Mouse (Mus musculus): ENCODE results near the gene Herpud1. TPM values are rescaled to one million over a fixed set of nuclear protein-coding genes. Genes with fewer than 3 reads are reported as not detected.

Herpud1 gene
- polyA plus RNA-seq, 1 experiment, result 54.7 TPM

DNA sequence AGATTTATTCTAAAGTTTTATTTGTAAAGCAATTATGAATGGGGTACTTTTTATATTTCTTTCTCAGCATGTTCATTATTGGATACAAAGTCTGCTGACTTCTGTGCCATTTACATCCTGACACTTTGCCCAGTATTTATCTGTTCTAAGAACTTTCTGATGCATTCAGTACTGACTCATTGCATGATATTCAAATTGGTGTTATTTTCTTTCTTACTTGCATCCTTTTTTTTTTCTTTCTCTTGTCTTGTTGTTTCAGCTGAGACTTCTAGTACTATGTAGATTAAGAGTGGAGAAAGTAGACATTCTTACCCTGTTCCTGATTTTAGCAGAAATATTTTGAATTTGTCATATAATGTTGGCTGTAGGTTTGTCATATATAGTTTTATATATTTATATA, 53.5 kb downstream of the Herpud1 start:
- Histone ChIP-seq H3K4me3 (ENCODE audit: insufficient read depth, low read depth, low read length) (no peak overlapping the region), H3K27ac (replicated peaks; ENCODE audit: low read depth, low read length) (no peak overlapping the region), H3K4me1 (ENCODE audit: control insufficient read depth, insufficient read depth, insufficient read length, low read length) (peaks cover 16% of the 10 kb centered on the region)

DNA sequence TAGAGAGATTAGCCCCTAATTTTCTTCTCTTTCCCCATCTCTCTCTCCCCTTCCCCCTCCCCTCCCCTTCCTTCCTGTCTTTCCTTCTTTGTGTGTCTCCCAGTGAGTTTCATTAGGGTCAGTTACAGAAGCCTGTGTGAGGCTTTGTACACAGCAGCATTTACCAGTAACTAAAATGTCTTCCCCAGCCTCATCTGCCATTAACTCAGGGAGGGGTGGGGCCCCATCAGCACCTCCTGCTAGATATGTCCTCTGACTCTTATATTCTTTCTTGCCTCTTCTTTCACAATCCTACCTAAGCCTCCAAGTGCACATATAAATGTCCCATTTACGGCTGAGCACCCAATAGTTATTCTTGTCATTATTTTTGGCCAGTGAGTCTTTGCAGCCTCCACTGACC, 54.2 kb downstream of the Herpud1 start:
- no peak overlapping the region for H3K27ac ChIP-seq (replicated peaks; ENCODE audit: low read depth, low read length)
- H3K4me3 ChIP-seq (ENCODE audit: insufficient read depth, low read depth, low read length), result no peak overlapping the region
- H3K4me1 ChIP-seq (ENCODE audit: control insufficient read depth, insufficient read depth, insufficient read length, low read length), result peaks cover 15% of the 10 kb centered on the region

DNA sequence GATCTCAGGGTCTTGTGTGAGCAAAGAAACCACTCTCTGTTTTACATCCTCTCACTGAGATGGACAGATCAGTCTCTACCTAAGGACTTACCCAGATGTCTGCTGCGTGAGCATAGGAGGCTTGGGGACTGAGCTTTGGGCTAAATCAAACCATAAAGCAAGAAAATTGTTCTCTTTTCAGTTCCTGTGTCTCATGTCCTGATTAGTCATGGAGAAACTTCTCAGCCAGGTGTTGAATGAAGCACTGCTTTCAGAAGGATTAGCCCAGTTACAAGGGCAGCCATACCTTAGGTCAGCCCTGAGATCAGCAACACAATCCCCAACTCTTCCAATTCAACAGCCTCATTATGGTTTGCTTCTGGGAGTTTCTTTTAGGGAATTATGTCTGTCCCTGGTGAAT, 55.4 kb downstream of the Herpud1 start:
- peaks cover 11% of the 10 kb centered on the region; the same call in 1 of the 2 replicates for H3K4me1 ChIP-seq (ENCODE audit: control insufficient read depth, insufficient read depth, insufficient read length, low read length)

DNA sequence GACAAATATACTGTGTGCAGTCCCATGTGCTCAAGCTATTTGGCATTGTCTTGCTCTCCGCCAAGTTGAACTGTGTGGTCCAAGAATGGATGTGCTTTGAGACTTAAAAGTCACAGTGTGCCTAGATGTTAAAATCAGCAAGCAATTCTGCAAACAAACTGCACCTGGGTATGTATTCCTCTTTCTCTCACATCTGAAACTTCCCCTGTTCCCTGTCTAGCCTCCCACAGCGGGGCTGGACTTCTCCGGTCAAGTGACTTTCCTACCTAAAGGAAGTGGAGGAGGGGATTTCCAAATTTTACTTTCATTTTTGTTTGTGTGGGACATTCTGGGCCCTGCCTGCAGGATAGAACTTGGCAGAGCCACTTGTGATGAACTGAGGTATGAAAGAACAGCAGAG, 56.9 kb downstream of the Herpud1 start:
- peak overlapping the region; percentile 39; the same call in 1 of the 2 replicates for H3K27ac ChIP-seq (replicated peaks; ENCODE audit: low read depth, low read length)
- H3K4me1 ChIP-seq (ENCODE audit: control insufficient read depth, insufficient read depth, insufficient read length, low read length), result peaks cover 15% of the 10 kb centered on the region; the same call in 1 of the 2 replicates
- H3K4me3 ChIP-seq (ENCODE audit: insufficient read depth, low read depth, low read length), result peak overlapping the region; percentile 20

More for the DNA sequence above, 55.4 kb downstream of the Herpud1 start:
- Histone ChIP-seq H3K27ac (replicated peaks; ENCODE audit: low read depth, low read length) (no peak overlapping the region), H3K4me3 (ENCODE audit: insufficient read depth, low read depth, low read length) (no peak overlapping the region)

DNA sequence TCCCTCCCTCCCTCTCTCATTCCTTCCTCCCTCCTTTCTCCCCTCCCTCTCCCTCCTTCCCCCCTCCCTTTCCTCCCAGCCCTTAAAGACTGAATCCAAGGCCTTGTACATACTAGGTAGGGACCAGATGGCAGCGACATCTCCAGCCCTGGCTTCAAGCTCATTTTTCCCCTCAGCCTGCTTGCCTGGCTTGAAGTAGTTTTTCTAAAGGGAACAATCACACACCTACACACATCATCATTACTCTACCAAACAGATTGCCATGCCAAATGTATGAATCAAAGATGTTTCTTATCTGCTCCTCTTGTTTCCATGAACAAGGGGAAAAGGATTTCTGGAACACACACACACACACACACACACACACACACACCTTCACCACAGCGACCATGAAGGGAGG, 58.2 kb downstream of the Herpud1 start:
- Histone ChIP-seq H3K4me1 (ENCODE audit: control insufficient read depth, insufficient read depth, insufficient read length, low read length) (peaks cover 15% of the 10 kb centered on the region; the same call in 1 of the 2 replicates), H3K4me3 (ENCODE audit: insufficient read depth, low read depth, low read length) (no peak overlapping the region), H3K27ac (replicated peaks; ENCODE audit: low read depth, low read length) (no peak overlapping the region)

Other genes with a start within 250 kb of the Herpud1 start
- not detected in 2 replicates for gene Mt4, start 249.2 kb upstream of the Herpud1 start, polyA plus RNA-seq (2012; ENCODE audit: insufficient read depth, insufficient read length, missing spikeins)
- gene Mt3, start 233.8 kb upstream of the Herpud1 start, polyA plus RNA-seq (2012; ENCODE audit: insufficient read depth, insufficient read length, missing spikeins), result not detected in 2 replicates
- gene Mt2, start 213.8 kb upstream of the Herpud1 start, polyA plus RNA-seq (2012; ENCODE audit: insufficient read depth, insufficient read length, missing spikeins), result 62.4 and 160 TPM in 2 replicates
- gene Mt1, start 207.4 kb upstream of the Herpud1 start, polyA plus RNA-seq (2012; ENCODE audit: insufficient read depth, insufficient read length, missing spikeins), result 526 and 987 TPM in 2 replicates
- gene Nup93, start 171.9 kb upstream of the Herpud1 start, polyA plus RNA-seq (2012; ENCODE audit: insufficient read depth, insufficient read length, missing spikeins), result 5.0 and 6.4 TPM in 2 replicates
- gene Slc12a3, start 57.2 kb upstream of the Herpud1 start, polyA plus RNA-seq (2012; ENCODE audit: insufficient read depth, insufficient read length, missing spikeins), result not detected in 2 replicates
- gene Nlrc5, start 47.9 kb downstream of the Herpud1 start, polyA plus RNA-seq (2012; ENCODE audit: insufficient read depth, insufficient read length, missing spikeins), result 5.0 and 7.6 TPM in 2 replicates
- 4.9 and 6.0 TPM in 2 replicates for gene Cpne2, start 146.6 kb downstream of the Herpud1 start, polyA plus RNA-seq (2012; ENCODE audit: insufficient read depth, insufficient read length, missing spikeins)
- gene Rspry1, start 215.5 kb downstream of the Herpud1 start, polyA plus RNA-seq (2012; ENCODE audit: insufficient read depth, insufficient read length, missing spikeins), result 13.9 and 15.6 TPM in 2 replicates
- 31.0 and 41.0 TPM in 2 replicates for gene Fam192a, start 215.6 kb downstream of the Herpud1 start, polyA plus RNA-seq (2012; ENCODE audit: insufficient read depth, insufficient read length, missing spikeins)

All from brown adipose tissue, adult 24 weeks (tissue).